Mouse (Mus musculus) megakaryocyte, embryonic 14.5 days (primary cell): ENCODE data around the gene Lrp5.

Experiments
- FLI1 ChIP-seq: IDR thresholded peaks from 2 replicates; pipeline ENCODE4 v1.6.1; 2012; ENCODE audit warnings: low read length, inconsistent platforms, mixed read lengths
- GATA1 ChIP-seq: IDR thresholded peaks from 3 replicates; pipeline ENCODE4 v1.6.1; 2012; ENCODE audit warnings: mixed read lengths, low read length, inconsistent platforms, borderline replicate concordance

- no peak for TF ChIP-seq GATA1
- no peak for TF ChIP-seq FLI1
These were observed 74.6 kb downstream of the Lrp5 start for GRCm38 (mm10) chr19:3611730-3612129.
